Comparison of ENCODE assay signal across 25 mouse cellular contexts in genomic region chr16:57526893-57527292, GRCm38 (mm10).
A peak's percentile ranks its signal among the peaks of the same experiment; 100 is the strongest.
DNase-seq lines count a peak whose midpoint lies in the region; ATAC-seq and TF ChIP-seq lines count a peak whose summit lies in the region.
"Had no signal": no experiment of that assay in that cellular context is flagged by ENCODE, and none has a peak within 500 bp of the region (broad histone marks: within the 10 kb centered on the region; RNA-seq: fewer than 3 reads in every experiment).

No protein-coding gene starts in this region.

- no peaks in the 10 kb centered on the region for H3K36me3 ChIP-seq in heart, embryonic 13.5 days
- no peaks in the 10 kb centered on the region for H3K36me3 ChIP-seq in heart, embryonic 14.5 days (ENCODE audit: control insufficient read depth, insufficient read depth, low read length)
- H3K36me3 ChIP-seq in stomach, postnatal 0 days (ENCODE audit: control insufficient read depth, insufficient read depth, low read length) = no peaks in the 10 kb centered on the region
- H3K36me3 ChIP-seq: limb, embryonic 12.5 days had no signal

- no peak for TF ChIP-seq EP300 in stomach, postnatal 0 days (optimal IDR thresholded peaks at IDR 0.05)

- peak; percentile 58; the same call in 1 of the 2 replicates for ATAC-seq in heart, embryonic 13.5 days (ENCODE audit: extremely low read depth, insufficient number of reproducible peaks, low FRiP score, low TSS enrichment)
- no peak for ATAC-seq in heart, embryonic 14.5 days (ENCODE audit: insufficient number of reproducible peaks, insufficient read depth, low FRiP score, low read depth)
- peak; percentile 79; the same call in 1 of the 2 replicates for ATAC-seq in stomach, postnatal 0 days (ENCODE audit: low FRiP score, low TSS enrichment)
- ATAC-seq: forebrain, embryonic 16.5 days; inflammation-experienced regulatory T-cells, adult 6 months; liver, postnatal 0 days; lung, postnatal 0 days had no signal

- WGBS in heart, embryonic 13.5 days = 55% methylated on average over 7 of the region's 7 CpGs
- 48% methylated on average over 7 of the region's 7 CpGs for WGBS in heart, embryonic 14.5 days
- WGBS in stomach, postnatal 0 days = 72% methylated on average over 7 of the region's 7 CpGs

- no peak for DNase-seq in gastrocnemius, adult 2 months
- no peak for DNase-seq in gastrocnemius, adult 18-20 months (ENCODE audit: low spot score)
- no peak for DNase-seq in heart, adult 9 months (ENCODE audit: low spot score in 2 of 2)
- DNase-seq in stomach, postnatal 0 days (ENCODE audit: low spot score) = no peak
- no peak for DNase-seq in embryo, embryonic 9.5 days (ENCODE audit: extremely low spot score)
- DNase-seq in left cerebral cortex, adult 9 months (ENCODE audit: low spot score in 2 of 2) = no peak
- DNase-seq: adrenal gland, postnatal 14 days; cerebellum, adult 2 months; cerebellum, postnatal 25 days; embryo, embryonic 11 days; gastrocnemius, postnatal 25 days; kidney, adult 8-10 months; kidney, postnatal 10 days; liver, postnatal 0 days had no signal

- no peaks in the 10 kb centered on the region for H3K9me3 ChIP-seq in heart, embryonic 13.5 days
- H3K9me3 ChIP-seq in heart, embryonic 14.5 days (ENCODE audit: control insufficient read depth, low read length) = no peaks in the 10 kb centered on the region
- no peaks in the 10 kb centered on the region for H3K9me3 ChIP-seq in stomach, postnatal 0 days (ENCODE audit: control insufficient read depth, low read length)
- H3K9me3 ChIP-seq: limb, embryonic 12.5 days had no signal

- H3K9ac ChIP-seq in heart, embryonic 13.5 days = no peak overlapping the region
- no peak overlapping the region for H3K9ac ChIP-seq in heart, embryonic 14.5 days (ENCODE audit: low read length)
- no peak overlapping the region for H3K9ac ChIP-seq in stomach, postnatal 0 days (ENCODE audit: low read length)
- H3K9ac ChIP-seq: hindbrain, embryonic 14.5 days; limb, embryonic 12.5 days; liver, postnatal 0 days had no signal

- no peaks in the 10 kb centered on the region for H3K27me3 ChIP-seq in heart, embryonic 13.5 days (replicated peaks)
- H3K27me3 ChIP-seq in heart, embryonic 14.5 days (ENCODE audit: control insufficient read depth, insufficient read depth, low read length) = no peaks in the 10 kb centered on the region
- no peaks in the 10 kb centered on the region for H3K27me3 ChIP-seq in stomach, postnatal 0 days (ENCODE audit: control insufficient read depth, insufficient read depth, low read length)
- H3K27me3 ChIP-seq: limb, embryonic 12.5 days had no signal

- peaks cover 37% of the 10 kb centered on the region for H3K4me1 ChIP-seq in heart, embryonic 13.5 days
- peaks cover 7 to 34% of the 10 kb centered on the region in 2 experiments for H3K4me1 ChIP-seq in heart, embryonic 14.5 days (ENCODE audit: control insufficient read depth in 2 of 2, insufficient read depth in 2 of 2, low read length in 2 of 2)
- no peaks in the 10 kb centered on the region; the same call in none of the 2 replicates for H3K4me1 ChIP-seq in stomach, postnatal 0 days (replicated peaks; ENCODE audit: control insufficient read depth, insufficient read depth)

- no peak overlapping the region for H3K4me3 ChIP-seq in gastrocnemius, adult 2 months
- H3K4me3 ChIP-seq in heart, embryonic 13.5 days = no peak overlapping the region
- no peak overlapping the region for H3K4me3 ChIP-seq in heart, embryonic 14.5 days (ENCODE audit: control insufficient read depth in 1 of 2, insufficient read depth in 1 of 2, low read depth in 1 of 2, low read length in 2 of 2)
- no peak overlapping the region for H3K4me3 ChIP-seq in stomach, postnatal 0 days (ENCODE audit: low read depth, low read length)
- H3K4me3 ChIP-seq: layer of hippocampus, adult 2 months; limb, embryonic 12.5 days had no signal

- no peak overlapping the region for H3K4me2 ChIP-seq in heart, embryonic 13.5 days
- H3K4me2 ChIP-seq in heart, embryonic 14.5 days (ENCODE audit: low read length) = no peak overlapping the region
- H3K4me2 ChIP-seq in stomach, postnatal 0 days (replicated peaks; ENCODE audit: low read depth) = no peak overlapping the region
- H3K4me2 ChIP-seq: hindbrain, embryonic 14.5 days; limb, embryonic 12.5 days; liver, embryonic 11.5 days; midbrain, embryonic 11.5 days had no signal

- intact Hi-C loops in gastrocnemius, adult 2 months (cut with DNase I) = no loop called here

- TF ChIP-seq CTCF in gastrocnemius, adult 2 months (IDR thresholded peaks at IDR 0.05) = no peak
- TF ChIP-seq CTCF in stomach, postnatal 0 days (IDR thresholded peaks at IDR 0.05; ENCODE audit: low read depth) = no peak

- peak overlapping the region; percentile 85 for H3K27ac ChIP-seq in gastrocnemius, adult 2 months
- H3K27ac ChIP-seq in heart, embryonic 13.5 days (replicated peaks) = peak overlapping the region; percentile 65
- peak overlapping the region; percentile 58 to 82 for H3K27ac ChIP-seq in heart, embryonic 14.5 days (replicated peaks in 1 of 2; ENCODE audit: control insufficient read depth in 1 of 2, insufficient read depth in 1 of 2, low read depth in 2 of 2, low read length in 2 of 2)
- 0 out of 2 replicates have a peak overlapping the region, but pooled peaks have one; percentile 45 for H3K27ac ChIP-seq in stomach, postnatal 0 days (replicated peaks)
- H3K27ac ChIP-seq: hindbrain, embryonic 14.5 days; layer of hippocampus, adult 2 months; limb, embryonic 12.5 days; macrophage had no signal
